Mouse (Mus musculus): Measurements from ENCODE around the gene Cd209f.
"Not testable (repeated sequence)": the region's sequence is repeated elsewhere in the genome, so short reads cannot be mapped to it uniquely, and the experiment has no call there.

Gene Cd209f

DNA sequence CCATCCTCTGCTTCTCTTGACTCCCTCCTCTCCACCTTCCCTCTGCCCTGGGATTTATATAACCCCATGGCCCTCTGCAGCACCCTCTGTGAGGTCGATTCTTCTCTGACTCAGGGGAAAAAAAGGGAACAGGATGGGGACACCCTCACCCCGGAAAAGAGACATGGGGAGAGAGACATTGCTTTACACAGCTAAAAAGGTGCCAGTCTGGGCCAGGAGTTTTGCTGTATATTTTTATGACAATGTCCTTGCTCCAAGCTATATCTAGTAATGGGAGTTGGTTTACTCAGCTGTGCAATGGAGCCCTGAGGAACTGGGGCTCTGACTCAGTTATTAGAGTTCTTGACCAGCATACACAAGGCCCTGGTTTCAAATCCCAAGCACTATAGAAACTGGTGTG, at the start of gene Cd209f:
TSS of gene Cd209f (minus strand) at position 101 of the 400 bp plus-strand sequence.
- not testable (repeated sequence) for ATAC-seq (ENCODE audit: low TSS enrichment)

DNA sequence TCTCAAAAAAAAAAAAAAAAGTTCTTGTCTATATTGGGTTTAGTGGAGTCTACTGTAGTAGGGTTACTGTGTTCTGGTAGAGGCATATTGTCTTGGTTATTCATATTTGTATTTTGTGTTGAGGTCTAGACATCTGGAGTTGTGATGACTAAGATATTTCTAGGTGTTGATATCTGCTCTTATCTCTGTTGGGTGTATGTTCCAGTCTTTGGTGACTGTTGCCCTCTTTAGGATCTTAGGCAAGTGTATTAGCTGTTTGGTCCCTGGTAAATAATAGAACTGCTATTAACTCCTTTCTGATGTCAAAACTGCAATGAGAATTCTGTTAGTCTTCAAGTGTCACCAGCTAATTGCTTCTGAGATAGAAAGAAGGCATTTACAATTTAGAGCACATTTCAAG, 49.2 kb upstream of the Cd209f start:
- ATAC-seq (ENCODE audit: low TSS enrichment), result no peak

DNA sequence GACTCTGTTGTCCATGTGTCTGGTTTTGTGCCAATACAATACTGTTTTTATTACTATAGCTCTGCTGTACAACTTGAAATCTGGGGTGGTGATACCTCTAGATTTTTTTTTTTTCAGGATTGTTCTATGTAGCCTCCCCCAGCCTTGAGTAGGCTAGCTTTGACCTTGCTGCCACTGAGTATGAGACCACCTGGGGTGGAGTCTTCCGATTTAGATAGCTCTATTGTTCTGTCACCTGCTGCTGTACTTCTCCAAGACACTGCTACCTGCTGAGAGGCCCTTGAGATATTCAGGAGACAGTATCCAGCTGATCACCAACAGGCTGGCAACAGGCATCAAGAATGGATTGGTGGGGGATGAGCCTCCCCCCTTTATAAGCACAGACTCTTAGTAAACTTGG, 41.6 kb upstream of the Cd209f start:
- ATAC-seq (ENCODE audit: low TSS enrichment), result no peak

DNA sequence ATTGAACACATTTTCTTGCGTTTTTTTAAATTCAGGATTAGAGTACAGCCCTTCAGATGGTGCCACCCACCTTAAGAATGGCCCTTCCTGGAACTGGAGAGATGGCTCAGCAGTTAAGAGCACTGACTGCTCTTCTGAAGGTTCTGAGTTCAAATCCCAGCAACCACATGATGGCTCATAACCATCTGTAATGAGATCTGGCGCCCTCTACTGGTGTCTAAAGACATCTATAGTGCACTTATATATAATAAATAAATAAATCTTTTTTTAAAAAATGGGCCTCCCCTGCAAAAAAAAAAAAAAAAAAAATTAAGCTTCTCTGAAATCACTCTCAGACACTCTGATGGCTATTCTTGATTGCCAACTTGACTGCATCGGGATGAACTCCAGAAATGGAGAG, 36.1 kb upstream of the Cd209f start:
- no peak for ATAC-seq (ENCODE audit: low TSS enrichment)

DNA sequence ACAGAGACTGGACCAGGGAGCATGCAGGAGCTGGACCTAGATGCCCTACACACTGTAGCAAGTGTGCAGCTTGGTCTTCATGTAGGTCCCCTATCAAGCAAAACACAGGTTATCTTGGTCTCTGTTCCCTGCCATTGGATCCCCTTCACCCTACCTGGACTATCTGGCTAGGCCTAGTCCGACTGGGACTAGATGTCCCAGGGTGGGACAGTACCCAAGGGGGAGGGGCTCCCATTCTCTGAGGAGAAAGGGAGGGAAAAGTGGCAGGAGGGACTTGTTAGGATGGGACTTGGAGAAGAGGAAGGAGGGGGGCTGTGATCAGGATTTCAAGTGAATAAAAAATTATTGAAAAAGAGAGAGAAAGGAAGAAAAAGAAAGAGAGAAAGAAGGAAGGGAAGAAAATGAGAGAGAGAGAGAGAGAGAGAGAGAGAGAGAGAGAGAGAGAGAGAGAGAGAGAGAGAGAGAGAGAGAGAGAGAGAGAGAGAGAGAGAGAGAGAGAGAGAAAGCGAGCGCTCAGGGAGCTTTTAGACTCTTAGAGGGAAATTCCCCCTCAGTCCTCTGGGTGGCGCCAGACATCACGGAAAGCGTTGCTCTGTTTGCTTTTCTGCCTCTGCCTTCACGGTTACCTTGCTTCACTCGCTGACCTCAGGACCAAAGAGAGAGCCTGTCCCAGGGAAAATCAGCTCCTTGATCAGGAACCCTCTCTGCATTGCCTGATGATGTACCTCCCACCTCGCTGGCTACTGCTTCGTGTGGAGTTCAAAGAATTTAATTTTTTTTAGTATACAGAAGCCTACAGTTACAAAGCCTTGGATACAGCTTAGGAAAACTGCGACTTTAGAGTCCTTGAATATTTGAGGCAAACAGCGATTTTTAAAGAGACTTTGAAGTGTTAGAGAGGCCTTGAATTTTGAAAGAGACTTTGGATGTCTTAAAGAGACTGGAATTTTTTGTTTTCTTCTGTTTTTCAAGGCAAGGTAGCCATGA, 34.3 kb upstream of the Cd209f start:
- peak; percentile 90 for ATAC-seq (ENCODE audit: low TSS enrichment)

DNA sequence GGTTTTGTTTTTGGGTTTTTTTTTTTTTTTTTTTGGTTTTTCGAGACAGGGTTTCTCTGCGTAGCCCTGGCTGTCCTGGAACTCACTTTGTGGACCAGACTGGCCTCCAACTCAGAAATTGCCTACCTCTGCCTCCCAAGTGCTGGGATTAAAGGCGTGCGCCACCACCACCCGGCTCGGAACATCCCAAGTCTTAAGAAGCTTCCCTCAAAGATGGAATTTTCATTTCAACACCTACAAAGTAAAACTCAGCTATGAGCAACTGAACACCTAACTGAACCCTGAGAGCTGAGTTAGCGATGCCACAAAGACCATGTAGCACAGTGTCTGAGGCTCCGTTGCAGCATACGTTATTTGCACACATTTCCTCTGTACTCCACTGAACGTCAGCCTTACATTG, 28.2 kb upstream of the Cd209f start, which contains the start of gene Cd209g:
TSS of gene Cd209g (plus strand) at position 301 of the 400 bp plus-strand sequence.
- ATAC-seq (ENCODE audit: low TSS enrichment), result no peak

DNA sequence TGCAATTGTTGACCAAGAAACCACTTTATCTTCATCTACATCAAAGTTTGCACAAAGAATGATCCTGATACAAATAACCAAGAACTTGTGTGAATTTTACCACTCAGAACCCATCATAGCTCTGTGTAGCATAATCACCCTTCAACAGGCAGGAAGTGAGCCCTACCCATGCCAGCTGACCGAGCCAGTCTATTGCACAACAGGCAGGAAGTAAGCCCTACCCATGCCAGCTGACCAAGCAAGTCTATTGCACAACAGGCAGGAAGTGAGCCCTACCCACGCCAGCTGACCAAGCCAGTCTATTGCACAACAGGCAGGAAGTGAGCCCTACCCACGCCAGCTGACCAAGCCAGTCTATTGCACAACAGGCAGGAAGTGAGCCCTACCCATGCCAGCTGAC, 17.1 kb downstream of the Cd209f start:
- ATAC-seq (ENCODE audit: low TSS enrichment), result not testable (repeated sequence)

DNA sequence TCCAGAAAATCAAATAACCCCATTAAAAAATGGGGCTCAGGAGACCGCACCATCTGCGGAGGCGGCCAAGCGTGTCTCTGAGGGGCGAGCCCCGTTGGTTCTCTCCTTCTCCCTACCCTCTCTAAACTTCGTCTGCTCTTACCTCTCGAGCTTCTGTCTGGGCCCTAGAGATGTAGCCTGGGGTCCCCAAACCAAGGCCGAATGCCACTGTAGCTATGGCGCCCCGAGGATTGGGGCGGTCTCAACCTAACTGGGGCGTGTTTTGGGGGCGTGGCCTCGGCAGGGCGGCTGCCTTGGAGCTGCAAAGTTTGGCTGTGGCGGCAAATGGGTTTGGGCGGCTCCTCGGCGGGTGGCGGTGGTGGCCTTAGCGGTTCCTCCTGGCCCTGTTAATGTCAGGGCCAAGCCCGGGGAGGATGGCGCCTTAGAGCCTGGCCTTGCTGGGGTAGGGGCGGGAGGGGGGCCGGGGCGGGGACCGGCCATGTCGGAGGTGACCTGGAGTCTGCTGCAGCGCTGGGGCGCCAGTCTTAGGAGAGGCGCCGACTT, 18.4 kb downstream of the Cd209f start:
- peak; percentile 70 for ATAC-seq (ENCODE audit: low TSS enrichment)

All from frontal cortex, adult (tissue).